Mouse (Mus musculus) heart, embryonic 14.5 days (tissue): ENCODE results near the gene Olfr1031. TPM values are rescaled to one million over a fixed set of nuclear protein-coding genes. Genes with fewer than 3 reads are reported as not detected.
"Not testable (repeated sequence)": the region's sequence is repeated elsewhere in the genome, so short reads cannot be mapped to it uniquely, and the experiment has no call there.

ENCODE experiments used
- ATAC-seq: fragments of 200-750 bp; cut with Nextera tagmentation; 2 replicates; pipeline ENCODE4 v1.8.0; 2017; ENCODE audit warnings: low read depth, moderate TSS enrichment; ENCODE audit not compliant: insufficient number of reproducible peaks, insufficient read depth, low FRiP score
- H3K27ac ChIP-seq, 2 experiments: fragments of 200-500 bp in 1 of 2; fragments of 300-500 bp in 1 of 2; sonication (generic) in 1 of 2; replicated peaks in 1 of 2; 2 replicates each; pipeline ENCODE4 v1.5.1; 2012 to 2014; ENCODE audit warnings: low read depth in 2 of 2, low read length in 2 of 2, control low read depth in 1 of 2, mild to moderate bottlenecking in 1 of 2, mixed read lengths in 1 of 2; ENCODE audit not compliant: control insufficient read depth in 1 of 2, insufficient read depth in 1 of 2
- H3K27me3 ChIP-seq: fragments of 300-500 bp; sonication (generic); 2 replicates; pipeline ENCODE4 v1.6.1; 2014; ENCODE audit warnings: mild to moderate bottlenecking, low read length, control low read depth; ENCODE audit not compliant: control insufficient read depth, insufficient read depth
- H3K36me3 ChIP-seq: fragments of 300-500 bp; sonication (generic); 2 replicates; pipeline ENCODE4 v1.6.1; 2014; ENCODE audit warnings: mild to moderate bottlenecking, control low read depth, low read length, mixed read lengths; ENCODE audit not compliant: control insufficient read depth, insufficient read depth
- H3K4me1 ChIP-seq, 2 experiments: fragments of 200-500 bp in 1 of 2; fragments of 300-500 bp in 1 of 2; sonication (generic) in 1 of 2; 2 replicates each; pipeline ENCODE4 v1.6.1; 2012 to 2014; ENCODE audit warnings: low read length in 2 of 2, control low read depth in 1 of 2, mixed read lengths in 1 of 2; ENCODE audit not compliant: control insufficient read depth in 2 of 2, insufficient read depth in 2 of 2
- H3K4me2 ChIP-seq: fragments of 300-500 bp; sonication (generic); 2 replicates; pipeline ENCODE4 v1.6.1; 2014; ENCODE audit warnings: mild to moderate bottlenecking, low read length
- H3K4me3 ChIP-seq, 2 experiments: fragments of 200-500 bp in 1 of 2; fragments of 300-500 bp in 1 of 2; sonication (generic) in 1 of 2; 2 replicates each; pipeline ENCODE4 v1.5.1; 2012 to 2014; ENCODE audit warnings: low read length in 2 of 2, mild to moderate bottlenecking in 2 of 2, control low read depth in 1 of 2, low read depth in 1 of 2, moderate library complexity in 1 of 2; ENCODE audit not compliant: control insufficient read depth in 1 of 2, insufficient read depth in 1 of 2
- H3K9ac ChIP-seq: fragments of 300-500 bp; sonication (generic); 2 replicates; pipeline ENCODE4 v1.6.1; 2014; ENCODE audit warnings: mild to moderate bottlenecking, low read length
- H3K9me3 ChIP-seq: fragments of 300-500 bp; sonication (generic); 2 replicates; pipeline ENCODE4 v1.6.1; 2016; ENCODE audit warnings: low read length, control low read depth; ENCODE audit not compliant: control insufficient read depth
- WGBS: fragments of 180-500 bp; shearing (Covaris S2); extraction: QIAGEN DNeasy Blood & Tissue Kit; methylation state at CpG from one replicate; pipeline ENCODE4 v1.1.7; 2014; 5-methylcytosine and 5-hydroxymethylcytosine counted together
- polyA plus RNA-seq: library from polyadenylated mRNA; unstranded; fragments of >200 nt; fragmentation: Nextera tagmentation; extraction: Ambion mirVana; gene quantifications from 2 replicates; pipeline ENCODE4 v1.2.1, GENCODE M21; 2014

Gene Olfr1031
- not detected in 2 replicates for polyA plus RNA-seq

- Histone ChIP-seq H3K9ac (no peak within 1 kb of the TSS), H3K27ac (no peak within 1 kb of the TSS), H3K4me2 (no peak within 1 kb of the TSS), H3K4me3 (no peak within 1 kb of the TSS), H3K9me3 (no peaks in the 10 kb centered on the region), H3K4me1 (no peaks in the 10 kb centered on the region), H3K36me3 (no peaks in the 10 kb centered on the region), H3K27me3 (no peaks in the 10 kb centered on the region)
- ATAC-seq = no peak
- WGBS = 42% methylated on average over 3 of the region's 3 CpGs
Measured at GRCm38 (mm10) chr2:85990004-85990403, at the start of gene Olfr1031. Gene Olfr1031, plus strand, starts transcription at chr2:85990304.

GRCm38 (mm10) chr2:85950137-85950536 lies 40.0 kb upstream of the Olfr1031 start, which contains the start of gene Olfr1028:
Gene Olfr1028, plus strand, starts transcription at chr2:85950437.
- no peaks in the 10 kb centered on the region for H3K27me3 ChIP-seq
- no peaks in the 10 kb centered on the region for H3K9me3 ChIP-seq
- H3K36me3 ChIP-seq = no peaks in the 10 kb centered on the region
- no peak within 1 kb of the TSS for H3K27ac ChIP-seq
- no peaks in the 10 kb centered on the region for H3K4me1 ChIP-seq
- WGBS = 77% methylated on average over 1 of the region's 1 CpGs
- no peak within 1 kb of the TSS for H3K4me3 ChIP-seq
- H3K4me2 ChIP-seq = no peak within 1 kb of the TSS
- no peak for ATAC-seq
- no peak within 1 kb of the TSS for H3K9ac ChIP-seq

- ATAC-seq = no peak
- Histone ChIP-seq H3K27ac (no peak within 1 kb of the TSS), H3K4me3 (no peak within 1 kb of the TSS), H3K27me3 (no peaks in the 10 kb centered on the region), H3K4me1 (no peaks in the 10 kb centered on the region), H3K36me3 (no peaks in the 10 kb centered on the region), H3K9ac (no peak within 1 kb of the TSS), H3K4me2 (no peak within 1 kb of the TSS), H3K9me3 (no peaks in the 10 kb centered on the region)
- 76% methylated on average over 2 of the region's 2 CpGs for WGBS
Measured at GRCm38 (mm10) chr2:85973595-85973994, 16.5 kb upstream of the Olfr1031 start, which contains the start of gene Olfr1029. Gene Olfr1029, plus strand, starts transcription at chr2:85973895.

GRCm38 (mm10) chr2:85978976-85979375 lies 11.1 kb upstream of the Olfr1031 start, which contains the start of gene Olfr1030:
Gene Olfr1030, plus strand, starts transcription at chr2:85979276.
- no peaks in the 10 kb centered on the region for H3K9me3 ChIP-seq
- no peaks in the 10 kb centered on the region for H3K27me3 ChIP-seq
- 58% methylated on average over 1 of the region's 1 CpGs for whole genome bisulfite sequencing
- no peak within 1 kb of the TSS for H3K27ac ChIP-seq
- no peak within 1 kb of the TSS for H3K9ac ChIP-seq
- ATAC-seq = no peak
- no peak within 1 kb of the TSS for H3K4me3 ChIP-seq
- H3K4me2 ChIP-seq = no peak within 1 kb of the TSS
- no peaks in the 10 kb centered on the region for H3K36me3 ChIP-seq
- no peaks in the 10 kb centered on the region for H3K4me1 ChIP-seq

- H3K27me3 ChIP-seq = no peaks in the 10 kb centered on the region
- no peaks in the 10 kb centered on the region for H3K36me3 ChIP-seq
- H3K4me3 ChIP-seq = no peak within 1 kb of the TSS
- H3K9ac ChIP-seq = no peak within 1 kb of the TSS
- H3K4me1 ChIP-seq = no peaks in the 10 kb centered on the region
- ATAC-seq = no peak
- WGBS = 81% methylated on average over 7 of the region's 7 CpGs
- H3K27ac ChIP-seq = no peak within 1 kb of the TSS
- no peaks in the 10 kb centered on the region for H3K9me3 ChIP-seq
- H3K4me2 ChIP-seq = no peak within 1 kb of the TSS
Measured at GRCm38 (mm10) chr2:86005240-86005639, 15.1 kb downstream of the Olfr1031 start, which contains the start of gene Olfr1032. Gene Olfr1032, plus strand, starts transcription at chr2:86005540.

- H3K9ac ChIP-seq = peak within 1 kb of the TSS; percentile 45; the same call in 1 of the 2 replicates
- peak within 1 kb of the TSS; percentile 40 to 67; a peak in 3 of 4 replicates for H3K27ac ChIP-seq
- not testable (repeated sequence) for H3K27me3 ChIP-seq
Measured at GRCm38 (mm10) chr2:86020406-86020805, 30.3 kb downstream of the Olfr1031 start, which contains the start of gene Olfr1033. Gene Olfr1033, plus strand, starts transcription at chr2:86020633.

GRCm38 (mm10) chr2:86021518-86021917 lies 31.4 kb downstream of the Olfr1031 start:
- not testable (repeated sequence) for H3K9ac ChIP-seq, H3K27me3 ChIP-seq, H3K4me1 ChIP-seq, H3K36me3 ChIP-seq, H3K27ac ChIP-seq, ATAC-seq, H3K4me3 ChIP-seq, H3K4me2 ChIP-seq, H3K9me3 ChIP-seq
- WGBS = 14% methylated on average over 3 of the region's 9 CpGs

More at GRCm38 (mm10) chr2:86020406-86020805, 30.3 kb downstream of the Olfr1031 start, which contains the start of gene Olfr1033:
- not testable (repeated sequence) for H3K36me3 ChIP-seq, H3K4me1 ChIP-seq, ATAC-seq, H3K9me3 ChIP-seq
- 0% methylated on average over 11 of the region's 11 CpGs for WGBS
- peak within 1 kb of the TSS; percentile 40 to 45 for H3K4me3 ChIP-seq
- peak within 1 kb of the TSS; percentile 59 for H3K4me2 ChIP-seq
